Mouse (Mus musculus): ENCODE data around the gene Crk. TPM values are rescaled to one million over a fixed set of nuclear protein-coding genes. Genes with fewer than 3 reads are reported as not detected.

The Crk gene
- total RNA-seq, 2 experiments from 2014 or later = 91.1 to 94.4 TPM

DNA sequence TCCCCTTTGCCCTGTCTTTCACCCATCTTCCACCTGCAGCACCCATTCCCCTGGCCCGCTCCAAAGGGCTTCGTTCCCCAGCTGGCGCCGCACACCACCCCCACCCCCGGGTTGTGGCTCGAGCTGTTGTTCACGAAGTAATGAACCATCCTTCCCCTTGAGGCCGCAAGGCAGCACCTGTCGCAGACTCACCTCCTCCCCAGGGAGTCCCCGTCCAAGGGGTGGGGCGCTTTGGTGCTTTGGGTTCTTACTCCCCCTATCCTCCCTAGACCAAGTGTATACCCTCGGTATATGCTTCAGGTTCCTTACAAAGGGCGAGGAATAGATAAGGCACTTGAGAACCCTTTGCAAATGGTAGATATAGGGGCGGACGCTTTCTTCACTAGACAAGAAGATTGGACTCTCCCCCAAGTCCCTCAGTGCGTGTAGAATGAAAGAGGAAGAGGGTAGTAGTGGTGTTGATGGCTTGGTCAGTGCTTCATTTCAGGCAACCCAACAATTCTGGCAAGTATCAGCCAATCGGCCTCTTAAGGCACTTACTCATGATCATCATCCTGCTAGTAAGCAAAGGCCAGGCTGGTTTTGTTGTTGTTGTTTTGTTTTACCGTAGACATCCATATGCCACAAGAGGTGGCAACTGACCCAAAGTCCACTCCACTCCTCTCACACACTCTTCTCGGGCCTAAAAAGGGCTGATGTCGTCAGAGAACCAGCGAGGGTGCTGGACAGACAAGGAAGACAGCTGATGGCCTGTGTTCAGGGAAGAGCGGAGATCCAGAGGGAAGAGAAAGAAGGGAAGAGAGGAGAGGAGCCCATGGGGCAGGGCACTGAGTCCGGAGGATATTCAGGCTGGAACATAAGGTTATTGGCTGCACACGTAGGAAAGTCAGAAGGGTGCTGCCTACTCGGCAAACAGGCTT lies 24.3 kb upstream of the Crk start:
- DNase-seq = no peak
- intact Hi-C loops (cut with DNase I) = no loop called here

DNA sequence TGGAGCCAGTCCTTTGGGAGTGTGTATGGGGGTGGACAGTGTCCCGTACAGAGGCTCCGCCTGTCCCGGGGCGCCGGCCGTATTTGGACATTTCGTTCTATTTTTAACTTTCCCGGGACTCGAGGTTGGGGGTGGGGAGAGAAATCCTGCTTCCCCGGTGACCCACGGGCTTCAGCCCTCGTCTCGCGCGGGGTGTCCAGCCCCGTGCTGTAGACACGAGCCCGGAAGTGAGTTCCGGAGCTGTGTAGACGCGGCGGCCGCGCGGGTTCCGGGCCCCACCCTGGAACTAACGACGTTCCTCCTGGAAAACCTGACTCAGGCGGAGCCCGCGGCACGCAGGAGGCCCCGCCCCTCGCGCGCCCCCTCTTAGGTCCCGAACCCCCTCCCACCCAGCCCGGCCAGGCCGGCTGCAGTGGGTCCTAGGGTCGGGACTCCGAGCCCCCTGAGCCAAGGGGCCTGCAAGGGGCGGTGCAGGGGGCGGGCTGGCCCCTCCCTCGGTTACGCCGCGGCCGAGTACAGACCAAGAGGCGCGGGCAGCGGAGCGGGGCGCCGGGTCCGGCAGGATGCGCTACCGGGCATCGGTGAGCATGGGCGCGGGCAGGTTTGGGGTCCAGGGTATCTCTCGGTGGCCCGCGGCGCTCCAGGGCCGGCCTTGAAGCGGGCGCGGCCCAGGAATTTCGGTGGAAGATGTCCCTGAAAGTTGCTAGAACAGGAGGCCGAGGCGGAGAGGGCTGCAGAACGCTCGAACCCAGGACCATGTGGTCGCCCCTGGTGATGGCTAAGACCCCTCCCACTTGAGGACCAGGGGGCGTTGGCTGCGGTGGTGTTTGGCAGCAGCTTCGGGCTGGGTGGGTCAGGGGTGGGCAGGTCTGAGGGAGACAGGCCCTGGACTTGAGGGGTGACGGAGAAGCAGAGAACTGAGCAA lies 23.2 kb upstream of the Crk start:
- DNase-seq = peak; percentile 83 to 84
- intact Hi-C loops (cut with DNase I) = loop anchor here (2.0 kb wide), 1 partner anchor 23 kb away; the partner anchor contains the start of gene Crk

DNA sequence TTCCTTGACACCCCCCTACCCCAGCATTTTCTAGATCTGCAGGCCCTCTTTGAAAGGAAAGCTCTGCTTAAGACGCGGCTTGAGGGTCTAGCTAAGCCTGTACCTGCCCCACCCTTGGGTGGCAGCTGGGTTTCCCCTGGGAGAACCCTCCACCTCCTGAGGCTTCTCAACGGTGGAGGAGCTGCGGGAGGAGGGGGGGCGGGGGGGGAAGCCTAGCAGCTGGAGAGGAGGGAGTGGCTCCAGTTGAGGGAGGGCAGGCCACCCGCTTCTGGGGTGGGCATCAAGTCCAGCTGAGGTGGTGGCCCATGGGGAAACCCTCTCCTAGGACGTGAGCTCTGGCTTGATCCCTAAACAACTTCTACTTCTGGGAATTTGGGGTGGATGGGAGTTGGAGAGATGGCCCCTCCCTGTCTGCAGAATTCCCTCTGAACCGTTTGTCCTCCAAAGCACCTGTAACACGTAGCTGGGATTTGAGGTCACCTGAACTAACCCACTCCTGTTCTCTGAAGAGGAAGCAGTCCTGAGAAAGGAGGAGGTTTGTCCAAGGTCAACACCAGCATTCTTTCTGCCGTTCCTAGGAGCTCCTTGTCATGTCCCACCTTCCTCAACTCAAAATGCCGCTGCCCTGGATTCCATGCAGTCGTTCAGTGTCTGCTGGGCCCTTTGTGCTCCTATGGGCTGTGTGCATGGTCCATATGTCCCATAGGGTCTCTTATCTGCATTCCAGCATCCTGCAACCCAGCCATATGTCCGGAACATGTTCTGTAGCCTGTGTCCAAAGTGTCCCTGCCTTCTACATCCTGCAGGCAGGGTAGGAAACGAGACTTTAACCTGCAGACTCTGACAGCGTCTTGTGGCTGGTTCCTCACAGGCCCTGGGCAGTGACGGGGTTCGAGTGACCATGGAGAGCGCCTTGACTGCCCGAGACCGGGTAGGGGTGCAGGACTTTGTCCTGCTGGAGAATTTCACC lies 22.2 kb upstream of the Crk start:
- intact Hi-C loops (cut with DNase I) = loop anchor here (2.0 kb wide), 1 partner anchor 22 kb away; the partner anchor contains the start of gene Crk
- no peak for DNase-seq

DNA sequence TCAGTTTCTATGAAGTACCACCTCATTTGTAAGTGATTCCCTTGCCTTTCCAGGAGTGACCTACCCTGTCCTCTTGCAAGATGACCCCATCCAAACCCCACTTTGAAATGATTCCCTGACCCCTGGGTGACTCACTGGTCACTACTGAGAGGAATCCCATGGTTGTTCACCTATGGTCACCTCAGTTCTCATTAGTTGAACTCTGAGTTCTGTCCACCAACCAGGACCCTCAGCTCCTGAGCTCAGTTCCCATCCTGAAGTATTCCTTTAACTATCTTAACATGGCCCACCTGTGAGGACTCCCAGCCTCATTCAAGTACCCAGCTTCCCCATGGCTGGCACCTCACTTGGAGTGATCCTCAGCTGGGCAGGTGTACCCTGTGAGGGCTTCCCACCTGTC lies 21.2 kb upstream of the Crk start:
- no peak for DNase-seq
- intact Hi-C loops (cut with DNase I) = loop anchor here (2.0 kb wide), 1 partner anchor 21 kb away; the partner anchor contains the start of gene Crk

DNA sequence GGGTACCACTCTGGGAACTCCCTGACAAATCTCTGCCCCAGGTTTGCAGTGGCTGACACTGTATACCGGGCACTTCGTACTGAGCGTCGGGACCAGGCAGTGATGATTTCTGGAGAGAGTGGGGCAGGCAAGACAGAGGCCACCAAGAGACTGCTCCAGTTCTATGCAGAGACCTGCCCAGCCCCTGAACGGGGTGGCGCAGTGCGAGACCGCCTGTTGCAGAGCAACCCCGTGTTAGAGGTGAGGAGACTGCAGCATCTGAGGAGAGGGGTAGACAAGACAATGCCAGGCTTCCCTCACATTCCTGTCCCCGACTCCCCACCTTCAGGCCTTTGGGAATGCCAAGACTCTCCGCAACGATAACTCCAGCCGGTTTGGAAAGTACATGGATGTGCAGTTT lies 20.7 kb upstream of the Crk start:
- intact Hi-C loops (cut with DNase I) = no loop called here
- no peak for DNase-seq

DNA sequence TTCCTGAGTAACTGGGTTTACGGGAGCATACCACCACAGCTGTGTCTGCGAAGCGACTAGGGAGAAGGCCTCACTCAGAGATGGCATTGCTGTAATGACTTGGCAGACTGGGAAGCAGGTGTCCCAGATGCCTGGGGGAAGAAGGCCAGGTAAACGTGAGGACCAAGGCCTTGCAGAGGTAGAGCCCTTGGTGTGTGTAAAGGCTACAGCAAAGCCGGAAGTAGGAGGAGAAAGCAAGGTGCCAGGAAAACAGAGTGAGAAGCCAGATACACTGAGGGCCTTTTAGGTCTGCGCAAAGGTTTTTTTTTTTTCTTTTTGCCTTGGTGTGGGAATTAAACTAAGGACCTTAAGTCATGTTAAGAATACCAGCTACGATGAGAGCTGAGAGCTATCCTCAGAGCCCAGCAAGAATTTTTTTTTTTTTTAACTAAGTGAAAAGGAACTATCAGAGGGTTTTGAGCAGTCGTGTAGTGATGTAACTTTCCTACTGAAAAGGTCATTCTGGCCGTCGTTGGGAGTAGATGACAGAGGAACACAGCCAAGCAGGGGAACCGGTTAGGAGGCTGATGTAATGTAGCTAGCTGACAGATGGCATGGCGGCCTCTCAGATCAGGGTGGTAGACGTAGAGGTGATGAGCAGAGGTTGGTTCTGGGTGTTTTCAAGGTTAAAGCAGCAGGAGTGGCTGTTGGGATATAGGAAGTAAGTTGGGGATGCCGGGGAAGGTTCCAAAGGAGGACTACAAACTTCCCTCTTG lies 19.9 kb upstream of the Crk start:
- no peak for DNase-seq
- intact Hi-C loops (cut with DNase I) = no loop called here

DNA sequence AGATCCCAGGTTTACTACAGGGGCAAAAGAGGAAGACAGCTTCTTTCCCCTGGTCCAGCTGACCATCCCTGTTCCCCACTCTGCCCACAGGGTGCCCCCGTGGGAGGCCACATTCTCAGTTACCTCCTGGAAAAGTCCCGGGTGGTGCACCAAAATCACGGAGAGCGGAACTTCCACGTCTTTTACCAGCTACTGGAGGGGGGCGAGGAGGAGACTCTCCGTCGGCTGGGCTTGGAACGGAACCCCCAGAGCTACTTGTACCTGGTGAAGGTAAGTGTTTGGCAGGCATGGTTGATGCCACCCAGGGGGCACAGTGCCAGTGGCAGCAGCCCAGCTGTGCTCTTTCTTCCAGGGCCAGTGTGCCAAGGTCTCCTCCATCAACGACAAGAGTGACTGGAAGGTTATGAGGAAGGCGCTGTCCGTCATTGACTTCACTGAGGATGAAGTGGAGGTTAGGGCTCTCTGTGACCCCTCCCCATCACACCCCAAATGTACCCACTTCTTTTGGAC lies 18.9 kb upstream of the Crk start:
- no peak for DNase-seq
- intact Hi-C loops (cut with DNase I) = no loop called here

DNA sequence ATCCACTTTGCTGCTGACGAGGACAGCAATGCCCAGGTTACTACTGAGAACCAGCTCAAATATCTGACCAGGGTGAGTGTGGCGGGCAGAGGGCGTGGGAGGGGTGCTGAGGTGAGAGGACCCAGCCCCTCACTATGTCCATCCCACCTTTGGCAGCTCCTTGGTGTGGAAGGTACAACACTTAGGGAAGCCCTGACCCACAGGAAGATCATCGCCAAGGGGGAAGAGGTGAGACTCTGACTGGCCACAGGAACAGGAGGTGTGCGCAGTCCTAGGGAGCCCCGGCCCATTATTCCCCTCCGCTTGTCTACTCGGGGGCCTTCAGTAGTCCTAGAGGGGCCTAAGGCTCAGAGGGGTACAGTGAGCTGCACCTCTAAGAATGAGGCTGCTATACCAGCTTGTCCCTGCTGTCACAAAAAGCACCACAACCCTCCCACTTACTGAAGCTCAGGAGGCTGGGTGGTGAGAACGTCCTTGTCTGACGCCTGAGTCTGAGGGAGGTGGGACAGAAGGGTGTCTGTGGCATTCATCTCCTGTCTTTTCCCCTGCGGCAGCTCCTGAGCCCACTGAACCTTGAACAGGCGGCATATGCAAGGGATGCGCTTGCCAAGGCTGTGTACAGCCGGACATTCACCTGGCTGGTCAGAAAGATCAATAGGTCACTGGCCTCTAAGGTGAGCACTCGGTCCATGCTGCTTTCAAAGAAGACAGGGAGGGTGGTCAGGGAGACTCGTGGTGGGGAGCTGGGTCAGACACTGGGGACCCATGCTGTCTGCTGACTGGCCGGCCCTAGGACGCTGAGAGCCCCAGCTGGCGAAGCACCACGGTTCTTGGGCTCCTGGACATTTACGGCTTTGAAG lies 17.9 kb upstream of the Crk start:
- intact Hi-C loops (cut with DNase I) = loop anchor here (1.0 kb wide), 1 partner anchor 16 kb away; no protein-coding TSS in a partner anchor
- DNase-seq = no peak

DNA sequence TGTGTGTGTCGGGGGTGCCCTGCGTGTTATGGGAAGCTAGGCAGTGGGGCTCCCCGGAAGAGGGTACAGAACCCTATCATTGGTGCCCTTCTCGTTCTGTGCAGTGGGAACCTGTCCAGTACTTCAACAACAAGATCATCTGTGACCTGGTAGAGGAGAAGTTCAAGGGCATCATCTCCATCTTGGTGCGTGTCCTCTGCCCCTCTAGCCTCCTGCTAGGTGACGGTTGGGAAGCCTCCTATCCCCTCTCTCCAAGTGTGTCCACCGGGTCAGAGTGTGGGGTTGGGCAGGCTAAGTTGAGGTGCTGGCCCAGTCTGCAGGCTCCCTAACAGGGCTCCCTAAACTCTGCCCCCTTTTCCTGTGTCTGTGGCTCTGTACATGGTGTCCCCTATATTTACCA lies 16.9 kb upstream of the Crk start:
- intact Hi-C loops (cut with DNase I) = no loop called here

DNA sequence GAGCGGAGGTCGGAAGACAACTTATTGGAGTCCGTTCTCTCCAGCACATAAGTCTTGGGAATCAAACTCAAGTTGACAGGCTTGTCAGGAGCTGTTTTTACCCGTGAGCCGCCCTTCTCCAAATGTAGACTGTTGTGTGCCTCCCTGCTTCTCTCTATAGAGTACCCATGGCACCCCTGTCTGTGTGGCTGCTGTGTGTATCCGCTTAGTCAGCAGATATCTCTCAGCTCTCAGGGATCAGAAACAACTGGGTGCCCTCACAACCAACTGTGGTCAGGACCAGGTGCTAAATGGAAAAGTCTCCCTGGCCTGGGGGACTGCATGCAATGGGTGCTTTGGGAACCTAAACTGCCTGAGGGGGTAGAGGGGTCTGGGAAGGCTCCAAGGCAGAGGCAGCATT lies 12.8 kb upstream of the Crk start:
- intact Hi-C loops (cut with DNase I) = no loop called here

More for the DNA sequence above, 16.9 kb upstream of the Crk start:
- DNase-seq = no peak

DNA sequence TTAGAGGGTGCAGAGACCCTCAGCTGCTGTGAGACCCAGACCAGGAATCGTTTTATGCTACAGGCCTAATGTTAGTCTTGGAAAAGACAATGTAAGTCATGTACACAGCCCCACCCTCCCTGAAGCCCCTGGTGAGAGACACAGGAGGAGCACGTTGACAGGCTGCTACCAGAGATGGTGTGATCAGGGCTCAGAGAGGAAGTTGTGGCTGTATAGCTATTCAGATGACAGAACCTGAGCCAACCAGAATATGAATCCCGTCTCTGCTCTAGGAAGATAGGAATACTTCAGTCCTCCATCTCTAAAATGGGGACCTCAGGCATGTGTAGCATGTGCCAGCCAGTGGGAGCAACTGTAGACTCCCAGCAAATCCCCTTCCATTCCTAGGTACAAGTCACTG lies 10.4 kb upstream of the Crk start:
- intact Hi-C loops (cut with DNase I) = no loop called here

More for the DNA sequence above, 12.8 kb upstream of the Crk start:
- DNase-seq = no peak

DNA sequence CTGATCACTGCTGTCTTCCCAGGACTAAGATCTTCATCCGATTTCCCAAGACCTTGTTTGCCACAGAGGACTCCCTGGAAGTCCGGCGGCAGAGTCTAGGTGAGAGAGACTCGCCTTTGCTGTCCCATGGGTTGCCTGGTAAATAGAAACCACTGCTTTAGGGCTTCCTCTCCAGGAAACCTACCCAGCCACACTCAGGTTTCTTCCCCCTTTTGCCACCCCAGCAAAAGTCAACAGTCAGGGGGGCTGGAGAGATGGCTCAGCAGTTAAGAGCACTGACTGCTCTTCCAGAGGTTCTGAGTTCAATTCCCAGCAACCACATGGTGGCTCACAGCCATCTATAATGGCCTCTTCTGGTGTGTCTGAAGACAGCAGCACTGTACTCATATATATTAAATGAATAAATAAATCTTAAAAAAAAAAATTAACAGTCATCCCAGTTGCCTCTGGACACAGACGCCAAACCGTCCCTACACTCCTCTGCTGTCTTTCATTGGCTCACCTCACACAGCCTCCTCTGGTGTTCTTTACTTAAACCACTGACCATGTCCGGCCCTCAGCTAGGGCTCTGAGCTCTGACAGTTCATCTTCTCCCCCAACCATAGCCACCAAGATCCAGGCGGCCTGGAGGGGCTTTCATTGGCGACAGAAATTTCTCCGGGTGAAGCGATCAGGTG lies 9.7 kb upstream of the Crk start:
- intact Hi-C loops (cut with DNase I) = no loop called here
- DNase-seq = no peak

More for the DNA sequence above, 10.4 kb upstream of the Crk start:
- no peak for DNase-seq

DNA sequence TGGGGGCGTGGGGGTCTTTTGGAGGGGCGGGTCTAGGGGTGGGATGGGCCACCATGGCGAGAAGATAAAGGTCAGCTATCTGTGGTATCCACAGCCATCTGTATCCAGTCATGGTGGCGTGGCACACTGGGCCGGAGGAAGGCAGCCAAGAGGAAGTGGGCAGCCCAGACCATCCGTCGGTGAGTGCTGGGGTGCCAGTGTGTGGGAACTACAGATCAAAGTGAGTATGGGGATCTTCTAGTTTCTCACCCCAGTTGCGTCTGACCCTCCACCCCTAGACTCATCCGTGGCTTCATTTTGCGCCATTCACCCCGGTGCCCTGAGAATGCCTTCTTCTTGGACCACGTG lies 9.2 kb upstream of the Crk start:
- intact Hi-C loops (cut with DNase I) = no loop called here
- no peak for DNase-seq

DNA sequence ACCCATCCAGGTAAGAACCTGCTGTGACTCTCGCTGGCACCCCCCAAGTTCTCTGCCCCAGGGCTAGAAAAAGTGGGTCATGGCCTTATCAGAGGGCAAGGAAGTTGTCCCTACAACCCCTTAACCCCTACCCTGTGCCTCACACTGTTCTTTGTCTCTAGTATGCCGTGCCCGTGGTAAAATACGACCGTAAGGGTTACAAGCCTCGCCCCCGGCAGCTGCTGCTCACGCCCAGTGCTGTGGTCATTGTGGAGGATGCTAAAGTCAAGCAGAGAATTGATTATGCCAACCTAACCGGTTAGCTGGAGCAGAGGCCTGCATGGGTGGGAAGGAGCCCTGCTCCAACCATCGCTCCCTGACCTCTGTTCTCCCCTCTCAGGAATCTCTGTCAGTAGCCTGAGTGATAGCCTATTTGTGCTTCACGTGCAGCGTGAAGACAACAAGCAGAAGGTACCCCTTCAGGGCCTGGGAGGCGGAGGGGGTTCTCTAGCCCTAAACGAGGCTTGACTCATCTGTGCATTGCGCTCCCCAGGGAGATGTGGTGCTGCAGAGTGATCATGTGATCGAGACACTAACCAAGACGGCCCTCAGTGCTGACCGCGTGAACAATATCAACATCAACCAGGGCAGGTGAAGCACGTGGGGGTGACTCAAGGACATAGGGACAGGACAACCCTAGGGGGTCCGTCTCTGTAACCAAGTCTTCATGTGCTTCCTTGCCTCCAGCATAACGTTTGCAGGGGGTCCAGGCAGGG lies 7.5 kb upstream of the Crk start:
- intact Hi-C loops (cut with DNase I) = no loop called here
- no peak for DNase-seq

DNA sequence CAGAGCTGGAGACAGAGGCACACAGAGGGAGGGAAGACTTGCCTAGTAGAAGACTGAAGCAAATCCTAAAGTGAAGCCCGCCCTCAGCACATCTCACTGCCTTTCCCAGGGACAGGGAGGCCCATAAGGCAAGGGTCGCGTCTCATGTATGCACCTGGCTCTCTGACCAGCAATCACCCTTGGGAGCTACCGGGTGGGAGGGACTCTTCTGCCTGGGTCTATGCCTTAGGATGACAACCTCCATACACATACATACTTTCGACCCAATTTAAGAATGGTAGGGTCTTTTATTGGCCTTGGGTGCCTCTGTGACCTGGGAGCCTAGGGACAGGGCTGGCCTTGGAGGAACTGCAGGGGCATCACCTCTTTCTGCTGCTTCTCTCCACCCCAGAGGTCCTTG lies 5.6 kb upstream of the Crk start:
- DNase-seq = no peak
- intact Hi-C loops (cut with DNase I) = no loop called here

DNA sequence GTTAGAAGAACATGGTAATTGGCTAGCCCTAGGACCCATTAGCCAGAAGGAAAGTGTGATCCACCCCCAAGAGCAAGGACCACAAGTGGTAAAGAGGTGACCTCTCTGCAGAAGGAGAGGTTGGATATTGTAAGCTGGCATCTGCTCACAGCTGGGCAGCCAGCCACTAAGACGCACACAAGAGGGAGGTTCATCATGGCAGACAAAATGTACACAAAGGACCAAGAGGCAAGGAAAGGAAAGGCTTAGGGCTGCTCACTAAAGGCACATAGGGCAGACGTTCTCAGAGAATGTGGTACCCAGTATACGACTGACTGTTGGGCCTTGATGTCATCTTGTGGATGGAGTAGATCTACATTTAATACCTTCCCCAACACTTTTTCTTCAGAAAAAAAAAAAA lies 4.2 kb upstream of the Crk start:
- DNase-seq = no peak
- intact Hi-C loops (cut with DNase I) = no loop called here
